Mouse (Mus musculus) bone marrow macrophage, adult 2 months (primary cell): Measurements from ENCODE around the gene Ak1.

Source experiments
- CTCF ChIP-seq: IDR thresholded peaks from 2 replicates; pipeline ENCODE4 v1.5.1; 2012; ENCODE audit warnings: low read depth, mild to moderate bottlenecking, low read length, moderate library complexity
- POLR2A ChIP-seq: IDR thresholded peaks from 2 replicates; pipeline ENCODE4 v1.6.1; 2012; ENCODE audit warnings: mild to moderate bottlenecking, low read depth, low read length, borderline replicate concordance

GRCm38 (mm10) chr2:32574901-32575585 lies 46.5 kb upstream of the Ak1 start:
- TF ChIP-seq CTCF, result no peak
- no peak for TF ChIP-seq POLR2A
